Mouse (Mus musculus): ENCODE measurements at regions not wholly inside any gene's neighbourhood (a gene's known extent, or its start where the extent isn't known, plus 50 kb on each side); places are given as distances from the start of the nearest gene placed in this dataset.
"Not testable (repeated sequence)": the region's sequence is repeated elsewhere in the genome, so short reads cannot be mapped to it uniquely, and the experiment has no call there.

GRCm38 (mm10) chr15:96802034-96802728 lies 102.7 kb upstream of the Slc38a2 start:
- Histone ChIP-seq H3K4me3 (ENCODE audit: low read depth, low read length) (no peak overlapping the region), H3K27me3 (ENCODE audit: control insufficient read depth, insufficient read depth, low read length) (no peaks in the 10 kb centered on the region), H3K4me2 (replicated peaks; ENCODE audit: low read depth, low read length) (no peak overlapping the region), H3K9me3 (ENCODE audit: control insufficient read depth, low read length) (no peaks in the 10 kb centered on the region), H3K4me1 (replicated peaks; ENCODE audit: control insufficient read depth, insufficient read depth, low read length) (no peaks in the 10 kb centered on the region), H3K9ac (ENCODE audit: low read depth, low read length) (no peak overlapping the region), H3K27ac (ENCODE audit: low read depth, low read length) (no peak overlapping the region), H3K36me3 (ENCODE audit: control insufficient read depth, insufficient read depth, low read length) (no peaks in the 10 kb centered on the region)
- 83% methylated on average over 9 of the region's 9 CpGs for WGBS
- DNase-seq (ENCODE audit: low spot score) (no peak), ATAC-seq (ENCODE audit: low FRiP score) (no peak)

DNA sequence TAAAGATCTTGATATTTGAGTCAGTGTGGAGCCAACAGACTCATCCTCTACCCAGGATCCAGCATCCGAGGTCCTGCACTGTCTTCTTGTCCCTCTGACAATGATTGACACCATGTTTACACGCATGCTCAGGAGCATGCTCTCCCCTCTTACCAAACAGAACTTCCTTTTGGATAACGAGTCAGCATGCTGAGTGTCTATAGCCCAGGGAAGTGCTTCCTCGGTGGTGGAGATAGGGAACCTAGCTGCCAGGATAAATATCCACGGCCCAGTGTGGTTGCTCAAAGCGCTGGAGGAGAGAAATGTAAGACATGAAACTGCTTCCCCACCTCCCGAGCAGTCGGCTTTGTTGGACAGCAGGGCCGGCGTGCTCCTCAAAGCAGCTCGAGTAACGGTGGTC lies 99.7 kb upstream of the Slc38a2 start:
- WGBS: 77% methylated on average over 12 of the region's 12 CpGs
- Histone ChIP-seq H3K27ac (ENCODE audit: low read depth, low read length) (no peak overlapping the region), H3K36me3 (ENCODE audit: control insufficient read depth, insufficient read depth, low read length) (no peaks in the 10 kb centered on the region), H3K27me3 (ENCODE audit: control insufficient read depth, insufficient read depth, low read length) (no peaks in the 10 kb centered on the region), H3K4me1 (replicated peaks; ENCODE audit: control insufficient read depth, insufficient read depth, low read length) (no peaks in the 10 kb centered on the region), H3K4me3 (ENCODE audit: low read depth, low read length) (no peak overlapping the region), H3K9ac (ENCODE audit: low read depth, low read length) (no peak overlapping the region), H3K9me3 (ENCODE audit: control insufficient read depth, low read length) (no peaks in the 10 kb centered on the region), H3K4me2 (replicated peaks; ENCODE audit: low read depth, low read length) (no peak overlapping the region)
- DNase-seq (ENCODE audit: low spot score) (no peak), ATAC-seq (ENCODE audit: low FRiP score) (no peak)

GRCm38 (mm10) chr15:96797615-96798270 lies 98.2 kb upstream of the Slc38a2 start:
- no peaks in the 10 kb centered on the region for H3K9me3 ChIP-seq (ENCODE audit: control insufficient read depth, low read length)
- no peaks in the 10 kb centered on the region for H3K36me3 ChIP-seq (ENCODE audit: control insufficient read depth, insufficient read depth, low read length)
- no peaks in the 10 kb centered on the region for H3K4me1 ChIP-seq (replicated peaks; ENCODE audit: control insufficient read depth, insufficient read depth, low read length)
- DNase-seq (ENCODE audit: low spot score) (no peak), ATAC-seq (ENCODE audit: low FRiP score) (no peak)
- no peaks in the 10 kb centered on the region for H3K27me3 ChIP-seq (ENCODE audit: control insufficient read depth, insufficient read depth, low read length)
- H3K9ac ChIP-seq (ENCODE audit: low read depth, low read length): no peak overlapping the region
- H3K4me3 ChIP-seq (ENCODE audit: low read depth, low read length): no peak overlapping the region
- H3K27ac ChIP-seq (ENCODE audit: low read depth, low read length): no peak overlapping the region
- no peak overlapping the region for H3K4me2 ChIP-seq (replicated peaks; ENCODE audit: low read depth, low read length)
- 91% methylated on average over 4 of the region's 4 CpGs for WGBS

- WGBS: 85% methylated on average over 6 of the region's 6 CpGs
- H3K27me3 ChIP-seq (ENCODE audit: control insufficient read depth, insufficient read depth, low read length): no peaks in the 10 kb centered on the region
- H3K36me3 ChIP-seq (ENCODE audit: control insufficient read depth, insufficient read depth, low read length): no peaks in the 10 kb centered on the region
Observed at GRCm38 (mm10) chr15:96794177-96794719, 94.7 kb upstream of the Slc38a2 start.

GRCm38 (mm10) chr15:96793251-96793650 lies 93.7 kb upstream of the Slc38a2 start:
- no peak overlapping the region for H3K4me3 ChIP-seq (ENCODE audit: low read depth, low read length)
- DNase-seq (ENCODE audit: low spot score) (no peak), ATAC-seq (ENCODE audit: low FRiP score) (no peak)
- H3K4me2 ChIP-seq (replicated peaks; ENCODE audit: low read depth, low read length): no peak overlapping the region
- no peaks in the 10 kb centered on the region for H3K4me1 ChIP-seq (replicated peaks; ENCODE audit: control insufficient read depth, insufficient read depth, low read length)
- no peak overlapping the region for H3K9ac ChIP-seq (ENCODE audit: low read depth, low read length)
- no peaks in the 10 kb centered on the region for H3K36me3 ChIP-seq (ENCODE audit: control insufficient read depth, insufficient read depth, low read length)
- H3K27me3 ChIP-seq (ENCODE audit: control insufficient read depth, insufficient read depth, low read length): no peaks in the 10 kb centered on the region
- 92% methylated on average over 15 of the region's 15 CpGs for WGBS
- H3K27ac ChIP-seq (ENCODE audit: low read depth, low read length): no peak overlapping the region
- H3K9me3 ChIP-seq (ENCODE audit: control insufficient read depth, low read length): no peaks in the 10 kb centered on the region

More at GRCm38 (mm10) chr15:96794177-96794719, 94.7 kb upstream of the Slc38a2 start:
- H3K4me3 ChIP-seq (ENCODE audit: low read depth, low read length): no peak overlapping the region
- no peak overlapping the region for H3K4me2 ChIP-seq (replicated peaks; ENCODE audit: low read depth, low read length)
- no peak overlapping the region for H3K9ac ChIP-seq (ENCODE audit: low read depth, low read length)
- ATAC-seq (ENCODE audit: low FRiP score): no peak
- no peak overlapping the region for H3K27ac ChIP-seq (ENCODE audit: low read depth, low read length)
- no peaks in the 10 kb centered on the region for H3K4me1 ChIP-seq (replicated peaks; ENCODE audit: control insufficient read depth, insufficient read depth, low read length)
- no peaks in the 10 kb centered on the region for H3K9me3 ChIP-seq (ENCODE audit: control insufficient read depth, low read length)
- no peak for DNase-seq (ENCODE audit: low spot score)

DNA sequence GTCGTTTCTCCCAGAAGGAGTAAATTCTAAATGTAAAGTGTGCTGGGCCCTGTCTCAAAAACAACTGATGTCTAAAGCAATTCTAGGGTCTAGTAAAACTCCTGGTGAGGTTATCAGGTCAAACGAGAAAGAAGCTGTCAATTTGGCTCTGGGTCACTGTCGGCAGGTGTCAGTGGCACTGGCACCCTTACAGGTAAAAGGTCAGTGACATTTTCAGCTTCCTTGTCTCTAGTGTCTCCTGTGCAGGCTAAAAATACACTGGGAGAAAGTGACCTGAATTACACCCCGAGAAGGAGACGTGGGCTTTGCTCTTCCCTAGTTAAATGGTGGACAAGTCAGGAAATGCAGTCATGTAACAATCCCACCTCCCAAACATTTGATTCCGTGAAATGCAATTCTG lies 91.8 kb upstream of the Slc38a2 start:
- ATAC-seq (ENCODE audit: low FRiP score): no peak
- no peaks in the 10 kb centered on the region for H3K27me3 ChIP-seq (ENCODE audit: control insufficient read depth, insufficient read depth, low read length)
- 86% methylated on average over 6 of the region's 6 CpGs for WGBS
- H3K27ac ChIP-seq (ENCODE audit: low read depth, low read length): no peak overlapping the region
- H3K4me3 ChIP-seq (ENCODE audit: low read depth, low read length): no peak overlapping the region
- no peaks in the 10 kb centered on the region for H3K4me1 ChIP-seq (replicated peaks; ENCODE audit: control insufficient read depth, insufficient read depth, low read length)
- H3K9ac ChIP-seq (ENCODE audit: low read depth, low read length): no peak overlapping the region
- DNase-seq (ENCODE audit: low spot score): no peak
- H3K9me3 ChIP-seq (ENCODE audit: control insufficient read depth, low read length): no peaks in the 10 kb centered on the region
- H3K4me2 ChIP-seq (replicated peaks; ENCODE audit: low read depth, low read length): no peak overlapping the region
- H3K36me3 ChIP-seq (ENCODE audit: control insufficient read depth, insufficient read depth, low read length): no peaks in the 10 kb centered on the region

DNA sequence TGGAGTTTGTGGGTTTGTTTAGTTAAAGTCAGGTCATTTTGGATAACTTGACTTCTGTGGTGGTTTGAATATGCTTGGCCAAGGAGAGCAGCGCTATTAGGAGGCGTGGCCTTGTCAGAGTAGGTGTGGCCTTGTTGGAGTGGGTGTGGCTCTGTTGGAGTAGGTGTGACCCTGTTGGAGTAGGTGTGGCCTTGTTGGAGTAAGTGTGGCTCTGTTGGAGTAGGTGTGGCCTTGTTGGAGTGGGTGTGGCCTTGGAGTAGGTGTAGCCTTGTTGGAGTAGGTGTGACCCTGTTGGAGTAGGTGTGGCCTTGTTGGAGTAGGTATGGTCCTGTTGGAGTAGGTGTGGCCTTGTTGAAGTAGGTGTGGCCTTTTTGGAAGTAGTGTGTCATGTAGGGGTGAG lies 88.4 kb upstream of the Slc38a2 start:
- WGBS: 93% methylated on average over 2 of the region's 2 CpGs
- not testable (repeated sequence) for H3K4me2 ChIP-seq (replicated peaks; ENCODE audit: low read depth, low read length); H3K4me3 ChIP-seq (ENCODE audit: low read depth, low read length); H3K27me3 ChIP-seq (ENCODE audit: control insufficient read depth, insufficient read depth, low read length); H3K27ac ChIP-seq (ENCODE audit: low read depth, low read length); H3K9ac ChIP-seq (ENCODE audit: low read depth, low read length); H3K9me3 ChIP-seq (ENCODE audit: control insufficient read depth, low read length); ATAC-seq (ENCODE audit: low FRiP score); H3K4me1 ChIP-seq (replicated peaks; ENCODE audit: control insufficient read depth, insufficient read depth, low read length); H3K36me3 ChIP-seq (ENCODE audit: control insufficient read depth, insufficient read depth, low read length); DNase-seq (ENCODE audit: low spot score)

DNA sequence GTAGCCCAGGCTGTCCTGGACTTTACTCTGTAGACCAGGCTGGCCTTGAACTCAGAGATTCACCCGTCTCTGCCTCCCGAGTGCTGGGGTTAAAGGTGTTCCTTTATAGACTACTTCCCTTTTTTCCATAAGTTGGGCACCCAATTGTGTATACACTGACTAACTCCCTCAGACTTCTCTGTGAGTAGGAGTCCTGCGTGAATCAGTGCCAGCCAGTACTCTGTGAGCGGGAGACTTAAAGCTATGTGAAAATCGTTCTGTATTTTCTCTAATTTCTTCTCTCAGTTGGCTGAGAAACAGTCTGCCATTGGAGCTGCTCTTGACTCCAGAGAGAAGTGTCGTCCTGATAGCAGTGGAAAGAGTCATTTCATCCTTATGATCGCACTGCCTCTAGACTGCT lies 85.0 kb upstream of the Slc38a2 start:
- DNase-seq (ENCODE audit: low spot score): no peak
- 93% methylated on average over 7 of the region's 7 CpGs for WGBS
- no peaks in the 10 kb centered on the region for H3K36me3 ChIP-seq (ENCODE audit: control insufficient read depth, insufficient read depth, low read length)
- H3K27ac ChIP-seq (ENCODE audit: low read depth, low read length): no peak overlapping the region
- H3K27me3 ChIP-seq (ENCODE audit: control insufficient read depth, insufficient read depth, low read length): no peaks in the 10 kb centered on the region
- H3K4me2 ChIP-seq (replicated peaks; ENCODE audit: low read depth, low read length): no peak overlapping the region
- H3K4me1 ChIP-seq (replicated peaks; ENCODE audit: control insufficient read depth, insufficient read depth, low read length): no peaks in the 10 kb centered on the region
- no peak overlapping the region for H3K4me3 ChIP-seq (ENCODE audit: low read depth, low read length)
- no peak for ATAC-seq (ENCODE audit: low FRiP score)
- no peak overlapping the region for H3K9ac ChIP-seq (ENCODE audit: low read depth, low read length)
- H3K9me3 ChIP-seq (ENCODE audit: control insufficient read depth, low read length): no peaks in the 10 kb centered on the region

DNA sequence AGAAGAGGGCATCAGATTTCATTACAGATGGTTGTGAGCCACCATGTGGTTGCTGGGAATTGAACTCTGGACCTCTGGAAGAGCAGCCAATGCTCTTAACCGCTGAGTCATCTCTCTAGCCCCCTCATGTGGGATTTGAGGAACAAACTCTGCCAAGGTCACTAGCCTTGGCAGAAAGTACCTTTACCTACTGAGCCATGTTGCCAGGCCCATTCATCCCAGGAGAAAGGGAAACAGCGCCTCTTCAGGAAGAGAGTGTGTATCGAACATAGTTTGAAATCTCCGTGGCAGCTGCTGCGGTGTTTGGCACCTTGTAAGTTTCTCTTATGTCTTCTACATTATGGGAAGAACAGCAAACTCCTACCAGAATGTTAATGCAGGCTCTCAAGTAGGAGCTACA lies 82.0 kb upstream of the Slc38a2 start:
- Histone ChIP-seq H3K27ac (ENCODE audit: low read depth, low read length) (no peak overlapping the region), H3K4me3 (ENCODE audit: low read depth, low read length) (no peak overlapping the region), H3K9me3 (ENCODE audit: control insufficient read depth, low read length) (no peaks in the 10 kb centered on the region), H3K9ac (ENCODE audit: low read depth, low read length) (no peak overlapping the region), H3K36me3 (ENCODE audit: control insufficient read depth, insufficient read depth, low read length) (no peaks in the 10 kb centered on the region), H3K4me1 (replicated peaks; ENCODE audit: control insufficient read depth, insufficient read depth, low read length) (no peaks in the 10 kb centered on the region), H3K27me3 (ENCODE audit: control insufficient read depth, insufficient read depth, low read length) (no peaks in the 10 kb centered on the region), H3K4me2 (replicated peaks; ENCODE audit: low read depth, low read length) (no peak overlapping the region)
- DNase-seq (ENCODE audit: low spot score) (no peak), ATAC-seq (ENCODE audit: low FRiP score) (no peak)
- WGBS: 70% methylated on average over 5 of the region's 5 CpGs
